Mouse (Mus musculus) bone marrow, adult 2 months (tissue): Measurements from ENCODE around the gene Abhd17a.
A peak's percentile ranks its signal among the peaks of the same experiment; 100 is the strongest.

ENCODE experiments used
- CTCF ChIP-seq: fragments of 200-500 bp; IDR thresholded peaks from 2 replicates; pipeline ENCODE4 v1.5.1; 2011; ENCODE audit warnings: low read length, control low read depth; ENCODE audit not compliant: control insufficient read depth, insufficient read depth
- POLR2A ChIP-seq: fragments of 200-500 bp; IDR thresholded peaks from 2 replicates; pipeline ENCODE4 v1.6.1; 2011; ENCODE audit warnings: low read depth, mild to moderate bottlenecking, control low read depth, low read length, borderline replicate concordance; ENCODE audit not compliant: control insufficient read depth

DNA sequence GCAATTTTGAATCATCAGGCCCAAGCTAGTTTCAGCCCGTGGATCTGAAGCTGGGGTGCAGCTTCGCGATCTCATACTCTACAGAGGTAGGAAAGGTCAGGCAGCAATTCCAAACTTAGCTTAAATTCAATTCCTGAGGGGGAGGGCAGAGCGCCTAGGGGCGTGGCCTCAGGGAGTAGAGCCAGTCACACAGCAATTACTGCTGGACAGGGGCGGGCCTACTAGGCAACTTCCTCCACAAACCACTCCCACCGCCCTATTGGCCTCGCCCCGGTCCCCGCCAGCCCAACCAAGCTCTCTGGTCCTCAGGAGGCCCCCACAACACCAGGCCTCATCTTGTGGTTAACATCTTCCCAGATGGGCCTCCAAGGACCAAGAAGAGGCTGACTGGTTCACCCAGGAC, 20.5 kb downstream of the Abhd17a start:
- TF ChIP-seq CTCF (no peak), POLR2A (0 out of 2 replicates have a peak, but pooled peaks have one; percentile 15)
